Mouse (Mus musculus): ENCODE data around the gene Clec16a.

The Clec16a gene

DNA sequence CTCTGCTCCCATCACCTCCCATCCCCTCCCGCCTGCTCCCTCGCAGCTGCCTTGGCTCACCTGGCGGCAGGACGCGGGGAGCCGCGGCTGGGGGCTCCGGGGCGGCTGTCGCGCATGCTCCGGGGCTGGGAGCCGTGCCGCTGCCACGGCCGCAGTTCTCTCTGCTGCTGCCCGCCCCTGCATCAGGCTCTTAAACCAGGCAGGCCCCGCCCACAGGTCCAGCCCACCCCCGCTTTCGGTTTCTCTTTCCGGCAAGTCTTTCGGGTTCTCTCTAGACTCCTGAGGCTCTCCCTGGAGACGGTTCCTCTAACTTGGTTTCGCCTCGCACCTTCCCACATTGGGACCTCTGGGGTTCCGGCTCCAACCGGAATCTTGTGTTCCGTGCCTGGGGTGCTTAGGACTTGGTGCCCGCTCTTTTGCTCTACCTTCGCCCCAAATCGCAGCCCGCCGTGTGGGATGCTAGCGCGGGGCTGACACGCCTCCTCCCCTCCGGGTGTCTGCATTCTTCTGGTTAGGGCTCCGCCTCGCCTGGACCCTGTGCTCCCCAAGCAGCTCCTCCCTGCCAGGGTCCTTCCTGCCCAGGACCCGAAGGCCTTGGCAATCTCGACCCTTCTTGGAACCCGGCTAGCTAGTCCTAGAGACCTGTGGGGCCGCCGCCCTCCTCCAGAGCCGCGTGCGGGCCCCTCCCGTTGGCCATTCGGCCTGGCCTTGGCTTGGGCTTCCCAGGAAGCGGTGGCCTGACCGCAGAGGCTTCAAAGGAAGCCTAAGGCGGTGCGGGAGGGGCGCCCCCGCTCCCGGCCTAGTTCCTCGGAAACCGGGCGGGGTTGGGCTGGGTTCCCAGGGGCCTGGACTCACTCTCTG is 240.5 kb downstream of the Clec16a start, which contains the start of gene Socs1:
Socs1 (minus strand) TSS at position 166 of the 861 bp plus-strand sequence.
- DNase-seq (ENCODE audit: low read depth, low spot score) = peak; percentile 88

GRCm38 (mm10) chr16:10786288-10786687 is 241.1 kb downstream of the Clec16a start:
- peak; percentile 90 for DNase-seq (ENCODE audit: low read depth, low spot score)

- DNase-seq (ENCODE audit: low read depth, low spot score) = no peak
Measured at GRCm38 (mm10) chr16:10786782-10787547, 241.8 kb downstream of the Clec16a start.

- no peak for DNase-seq (ENCODE audit: low read depth, low spot score)
Measured at GRCm38 (mm10) chr16:10787548-10788058, 242.5 kb downstream of the Clec16a start.

DNA sequence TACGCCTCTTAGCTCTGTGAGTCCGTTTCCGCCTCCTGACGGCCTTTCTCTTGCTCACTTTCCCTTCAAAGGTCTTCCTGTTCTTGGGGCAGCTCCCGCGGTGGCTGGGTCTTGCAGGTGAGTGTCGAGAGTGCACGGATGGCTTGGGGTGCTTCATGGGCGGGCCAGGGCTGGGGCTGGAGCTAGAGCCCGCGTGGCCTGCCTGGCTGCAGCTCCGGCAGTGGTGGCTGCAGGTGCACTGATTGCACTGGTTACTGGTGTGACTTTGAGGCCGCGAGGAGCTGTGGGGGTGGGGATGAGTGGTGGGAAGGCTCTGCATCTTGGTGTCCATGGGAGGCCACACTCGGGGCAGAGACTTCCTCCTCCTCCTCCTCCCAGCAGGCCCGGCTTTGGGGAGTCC is 243.1 kb downstream of the Clec16a start, which contains the start of gene Tnp2:
Tnp2 (minus strand) TSS at position 390 of the 400 bp plus-strand sequence.
- no peak for DNase-seq (ENCODE audit: low read depth, low spot score)

GRCm38 (mm10) chr16:10788866-10789265 is 243.7 kb downstream of the Clec16a start:
- DNase-seq (ENCODE audit: low read depth, low spot score) = no peak

DNA sequence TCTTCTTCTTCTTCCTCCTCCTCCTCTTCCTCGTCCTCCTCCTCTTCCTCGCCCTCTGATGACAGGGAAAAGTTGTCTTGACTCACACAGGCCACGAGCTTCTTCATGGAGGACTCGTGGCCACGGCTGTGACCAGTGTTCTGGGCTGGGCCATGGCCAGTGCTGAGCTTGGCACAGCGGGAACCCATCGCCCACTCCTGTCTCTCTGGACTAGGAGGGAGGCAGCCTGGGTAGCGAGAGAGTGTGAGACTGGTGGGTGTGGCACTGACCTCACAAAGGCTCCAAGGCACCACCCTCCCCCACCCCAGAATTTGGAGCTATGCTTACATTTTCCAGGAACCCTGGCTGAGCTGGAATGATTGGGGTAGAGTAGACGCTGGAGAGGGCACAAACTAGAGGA is 245.6 kb downstream of the Clec16a start, which contains the start of gene Prm3:
Prm3 (minus strand) TSS at position 213 of the 400 bp plus-strand sequence.
- no peak for DNase-seq (ENCODE audit: low read depth, low spot score)

Measured in ES-CJ7 (cell line).